Mouse (Mus musculus): Measurements from ENCODE around the gene Dgkb.

The Dgkb gene

DNA sequence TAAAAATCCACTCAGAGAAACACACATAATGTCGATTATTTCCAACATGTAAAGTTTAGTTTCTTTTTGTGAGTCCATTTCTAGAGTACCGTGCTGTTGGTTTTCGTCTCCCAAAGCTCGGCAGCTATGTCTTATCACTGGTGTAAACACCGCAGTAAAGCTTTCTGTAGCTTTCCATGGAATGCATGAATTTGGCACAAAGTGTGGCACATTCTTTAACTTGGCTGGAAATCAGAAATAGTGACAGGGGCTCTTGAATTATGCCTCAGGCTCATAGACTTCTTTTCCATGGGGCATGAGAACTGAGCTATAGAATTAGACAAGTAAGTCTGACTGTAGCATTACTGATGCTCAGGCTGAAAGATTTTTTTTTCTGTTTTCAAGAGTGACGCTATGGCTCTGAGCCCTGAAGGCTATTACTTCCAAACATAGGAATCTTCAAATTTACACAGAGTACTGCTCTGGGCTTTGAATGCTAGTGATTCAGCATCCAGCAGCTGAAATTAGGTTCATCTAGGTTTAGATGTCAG lies 179.0 kb downstream of the Dgkb start:
- DNase-seq (ENCODE audit: low read depth, low spot score), result no peak

DNA sequence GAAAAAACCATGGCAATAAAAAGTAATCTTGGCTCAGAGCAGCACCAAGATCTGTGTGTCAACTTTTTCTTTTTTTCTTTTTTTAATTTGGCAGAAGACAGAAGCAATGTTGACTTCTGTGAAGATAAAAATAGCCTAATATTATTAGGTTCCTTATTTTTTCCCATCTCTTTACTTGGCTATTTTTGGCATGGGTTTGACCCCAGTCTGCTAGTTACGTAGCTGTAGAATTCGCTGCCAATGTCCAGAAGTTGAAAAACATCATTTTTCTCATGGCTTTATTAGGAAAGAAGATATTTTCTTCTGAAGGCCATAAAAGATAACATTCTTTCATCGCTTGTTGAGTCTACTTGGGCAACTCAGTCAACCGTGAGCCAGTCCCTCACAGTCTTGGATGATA lies 200.1 kb downstream of the Dgkb start:
- DNase-seq (ENCODE audit: low read depth, low spot score), result no peak

DNA sequence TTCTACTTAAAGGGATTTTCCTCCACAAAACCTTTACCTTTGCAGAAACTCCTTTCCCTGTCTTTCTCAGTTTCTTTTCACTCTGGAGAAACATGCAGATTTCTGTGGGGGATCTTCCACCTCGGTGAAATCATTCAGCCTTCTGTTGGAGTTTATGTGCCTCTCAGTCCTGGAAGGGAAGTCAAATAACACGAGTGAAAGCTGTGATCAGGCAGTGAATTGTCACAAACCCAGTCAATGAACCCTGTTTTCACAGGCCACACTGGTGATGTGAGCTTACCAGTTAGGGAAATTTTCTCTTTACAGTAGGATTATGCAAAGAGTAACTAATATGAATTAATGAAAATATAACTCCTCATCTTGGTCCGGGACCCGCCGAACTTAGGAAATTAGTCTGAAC lies 229.7 kb downstream of the Dgkb start:
- DNase-seq (ENCODE audit: low read depth, low spot score), result peak; percentile 32

DNA sequence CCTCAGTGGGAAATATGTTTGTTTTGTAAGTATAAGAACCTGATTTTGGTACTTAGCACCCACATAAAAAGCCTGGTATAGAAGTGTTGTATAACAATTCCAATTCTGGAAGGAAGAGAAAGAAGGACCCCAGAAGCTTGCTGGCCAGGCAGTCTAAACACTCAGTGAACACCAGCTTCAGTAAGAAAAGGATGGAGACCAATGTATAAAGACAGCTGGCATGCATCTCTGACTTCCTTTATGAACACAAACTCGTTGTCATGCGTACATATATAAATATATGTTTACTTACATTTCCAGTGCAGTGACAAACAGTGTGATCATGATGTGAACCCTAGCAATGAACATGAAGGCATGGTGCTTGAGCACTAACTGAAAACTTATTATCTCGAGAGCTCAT lies 270.7 kb downstream of the Dgkb start:
- no peak for DNase-seq (ENCODE audit: low read depth, low spot score)

DNA sequence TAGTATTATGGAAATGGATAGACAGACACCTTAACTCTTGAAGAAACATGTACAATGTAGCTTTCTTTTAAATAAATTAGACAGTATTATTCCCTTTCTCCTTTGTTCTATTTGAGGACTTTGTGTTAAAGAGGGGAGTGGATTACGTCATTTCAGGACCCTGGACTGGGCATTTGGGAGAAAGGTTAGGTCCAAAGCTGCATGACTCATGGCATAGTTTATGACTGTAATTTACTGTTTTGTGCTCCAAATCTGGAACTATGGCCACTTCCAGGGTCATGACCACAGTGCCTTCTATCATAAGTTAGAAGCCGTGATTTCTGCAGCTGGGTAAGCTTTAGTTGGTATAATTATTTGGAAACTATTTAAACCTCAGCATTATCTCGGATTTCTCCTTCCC lies 294.4 kb downstream of the Dgkb start:
- DNase-seq (ENCODE audit: low read depth, low spot score), result no peak

DNA sequence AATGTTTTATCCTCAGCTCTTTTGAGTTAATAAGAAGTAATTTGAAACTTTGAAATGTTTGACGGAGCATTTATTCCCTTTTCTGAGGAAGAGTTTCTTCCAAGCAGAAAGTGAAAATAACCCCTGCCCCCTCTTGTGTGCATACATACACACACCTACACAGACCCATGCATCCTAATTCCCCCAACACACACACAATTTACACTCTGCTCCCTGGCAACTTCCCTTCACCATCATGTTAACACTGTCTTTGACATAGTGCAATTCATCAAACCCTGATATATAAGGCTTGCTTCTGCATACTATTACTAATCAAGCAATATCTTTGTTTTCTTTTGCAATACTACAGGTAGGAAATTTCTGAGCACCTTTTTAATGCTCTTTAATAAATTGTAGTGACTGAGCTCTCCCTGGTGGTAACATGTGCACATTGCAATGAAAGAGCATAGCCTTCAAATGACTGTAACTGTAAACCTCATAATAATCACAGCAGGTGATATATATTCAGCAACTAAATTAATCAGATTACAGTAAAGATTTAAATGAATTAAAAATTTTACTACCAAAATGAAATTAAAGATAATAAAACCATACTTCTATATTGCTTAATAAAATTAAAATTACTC lies 297.6 kb downstream of the Dgkb start:
- peak; percentile 20 for DNase-seq (ENCODE audit: low read depth, low spot score)

DNA sequence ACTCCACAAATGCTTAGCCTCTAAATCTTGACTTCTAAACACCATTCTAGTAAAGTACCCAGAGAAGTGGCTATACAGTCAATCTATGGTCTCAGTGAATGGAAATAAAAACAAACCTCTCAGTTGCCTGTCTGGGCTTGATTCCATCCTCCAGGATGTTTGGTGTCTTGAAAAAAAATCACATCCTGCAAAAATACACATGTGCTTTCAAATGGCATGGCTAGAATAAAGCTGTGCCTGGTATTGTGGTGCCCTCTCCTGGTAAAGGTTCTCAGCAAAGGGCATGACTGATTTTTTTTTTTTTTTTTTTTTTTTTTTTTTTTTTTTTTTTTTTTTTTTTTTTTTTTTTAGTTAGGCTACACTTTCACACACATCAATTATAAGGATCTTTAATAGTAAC lies 306.0 kb downstream of the Dgkb start:
- DNase-seq (ENCODE audit: low read depth, low spot score), result peak; percentile 22

DNA sequence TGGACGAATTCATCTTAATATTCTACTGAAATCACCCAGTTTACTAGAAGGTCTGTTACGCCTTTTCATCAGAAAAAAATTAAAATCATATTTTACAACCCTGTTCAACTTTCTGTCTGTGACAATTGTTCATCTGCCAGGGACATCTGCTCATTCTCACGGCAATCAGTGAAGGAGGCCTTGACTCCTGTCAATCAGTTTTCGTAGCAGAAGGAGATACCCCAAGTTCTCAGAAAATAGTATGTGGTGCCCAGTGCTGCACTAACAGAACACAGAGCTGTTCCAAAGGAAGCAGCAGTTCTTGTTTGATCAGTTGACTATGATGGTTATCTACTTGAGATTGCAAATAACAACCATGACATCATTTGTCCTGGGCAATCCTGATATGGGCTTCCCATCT lies 307.8 kb downstream of the Dgkb start:
- no peak for DNase-seq (ENCODE audit: low read depth, low spot score)

DNA sequence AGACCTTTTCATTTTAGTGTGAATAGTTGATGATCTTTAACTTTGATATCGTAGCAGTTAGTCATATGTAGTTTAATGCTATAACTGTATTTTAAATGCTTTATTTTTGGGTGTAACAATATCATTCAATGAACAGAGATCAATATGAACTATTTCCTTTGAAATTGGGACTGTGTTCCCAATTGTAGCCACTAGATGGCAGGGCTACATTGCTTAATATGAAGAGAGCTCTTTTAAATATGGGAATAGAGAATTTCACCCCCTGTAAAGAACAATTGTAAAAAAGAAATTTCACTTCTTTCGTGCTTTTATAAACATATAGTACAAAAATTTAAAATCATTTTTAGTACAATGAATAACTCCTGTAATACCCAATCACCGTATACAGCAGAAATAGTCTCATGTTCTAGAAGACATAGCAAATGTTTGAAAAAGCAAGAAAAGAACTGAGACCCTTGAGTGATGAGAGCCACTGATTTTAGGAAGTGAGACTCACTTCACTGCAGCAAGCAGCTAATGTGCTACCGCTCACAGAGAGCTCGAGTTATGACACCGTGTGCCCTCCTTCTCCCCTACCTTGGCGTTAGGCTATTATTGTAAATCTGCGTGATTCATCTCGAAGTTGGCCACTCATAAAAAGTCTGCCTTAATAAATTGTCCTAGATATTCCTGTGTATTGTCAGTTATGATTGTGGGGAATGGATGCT lies 312.8 kb downstream of the Dgkb start:
- DNase-seq (ENCODE audit: low read depth, low spot score), result no peak

DNA sequence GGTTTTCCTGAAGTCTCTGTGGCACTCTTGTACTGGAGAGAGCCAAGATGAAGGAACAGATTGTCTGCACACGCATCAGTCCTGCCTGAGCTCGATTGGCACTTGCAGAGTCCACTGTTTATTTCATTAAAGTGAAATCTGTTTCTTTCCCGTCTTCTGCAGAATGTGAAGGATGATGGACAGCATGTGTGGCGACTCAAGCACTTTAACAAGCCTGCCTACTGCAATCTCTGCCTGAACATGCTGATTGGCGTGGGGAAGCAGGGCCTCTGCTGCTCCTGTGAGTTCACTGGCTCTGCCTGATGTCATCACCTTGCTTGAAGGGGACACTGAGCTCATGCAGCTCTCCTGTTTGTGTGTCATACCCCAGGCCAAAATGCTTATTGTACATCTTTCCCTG lies 318.9 kb downstream of the Dgkb start:
- DNase-seq (ENCODE audit: low read depth, low spot score), result no peak

DNA sequence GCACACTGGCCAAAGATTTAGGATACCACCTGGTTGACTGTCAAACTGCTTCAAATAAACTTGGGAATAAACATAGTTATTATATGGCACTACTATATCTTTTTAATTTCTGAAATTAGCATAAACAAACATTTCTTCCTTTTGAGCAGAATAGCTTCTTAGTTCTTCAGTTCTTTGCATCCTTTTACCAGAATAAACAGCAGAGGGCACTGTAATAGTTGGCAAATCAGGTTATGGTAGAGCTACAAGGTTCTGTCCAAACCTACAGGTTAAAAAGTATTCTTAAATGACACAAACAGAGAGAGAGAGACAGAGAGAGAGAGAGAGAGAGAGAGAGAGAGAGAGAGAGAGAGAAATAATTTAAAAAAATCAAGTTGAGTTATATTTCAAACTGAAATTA lies 322.5 kb downstream of the Dgkb start:
- peak; percentile 18 for DNase-seq (ENCODE audit: low read depth, low spot score)

DNA sequence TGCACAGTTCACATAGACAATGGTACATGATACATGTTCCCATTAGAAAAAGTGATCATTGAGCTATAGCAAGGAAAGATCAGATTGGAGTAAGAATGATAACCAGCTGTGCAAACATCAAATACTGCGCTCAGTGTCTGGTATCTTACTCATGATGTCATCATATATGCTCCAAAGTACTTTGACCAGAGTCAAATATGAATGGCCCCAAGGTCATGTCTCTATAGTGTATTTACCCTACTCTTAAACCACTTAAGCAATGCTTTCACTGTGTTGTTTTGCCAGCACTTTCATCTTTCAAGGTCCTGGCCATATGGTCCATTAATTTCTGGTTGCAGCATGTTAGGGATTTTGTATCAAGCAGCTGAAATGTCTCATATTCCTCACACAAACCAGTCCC lies 415.1 kb downstream of the Dgkb start:
- DNase-seq (ENCODE audit: low read depth, low spot score), result no peak

DNA sequence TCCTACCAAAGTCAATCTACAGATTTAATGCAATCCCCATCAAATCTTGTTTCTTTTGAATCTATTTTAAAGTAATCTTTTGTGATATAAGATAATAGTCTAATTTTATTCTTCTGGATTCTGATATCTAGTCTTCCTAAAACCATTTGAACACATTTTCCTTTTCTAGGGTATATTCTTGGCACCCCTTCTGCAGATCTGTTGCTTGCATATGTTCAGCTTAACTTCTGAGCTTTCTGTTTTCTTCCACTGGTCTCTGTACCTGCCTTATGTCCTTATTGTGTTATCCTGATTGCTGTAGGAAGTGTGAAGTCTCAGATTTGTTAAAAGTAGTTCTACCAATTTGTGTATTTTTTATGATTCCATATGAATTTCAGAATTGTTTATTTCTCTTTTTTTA lies 451.3 kb downstream of the Dgkb start:
- no peak for DNase-seq (ENCODE audit: low read depth, low spot score)

DNA sequence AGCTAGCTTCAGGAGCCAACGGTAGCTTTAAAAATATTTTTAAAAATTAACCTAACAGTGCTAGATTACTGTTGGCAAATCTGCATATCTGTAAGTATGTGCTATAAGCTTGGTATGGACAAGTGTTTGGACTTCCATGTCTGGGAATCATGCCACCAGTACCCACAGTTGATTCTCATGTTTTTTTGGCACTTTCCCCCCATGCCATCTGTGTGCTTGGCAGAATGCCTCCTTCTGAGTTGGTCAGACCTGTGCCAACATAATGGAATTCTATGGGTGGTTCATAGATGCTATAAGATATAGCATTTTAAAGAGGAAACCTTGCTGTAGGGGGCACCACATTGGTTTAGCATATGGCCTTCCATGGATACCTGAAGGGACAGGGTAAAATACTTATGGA lies 484.0 kb downstream of the Dgkb start:
- DNase-seq (ENCODE audit: low read depth, low spot score), result no peak

DNA sequence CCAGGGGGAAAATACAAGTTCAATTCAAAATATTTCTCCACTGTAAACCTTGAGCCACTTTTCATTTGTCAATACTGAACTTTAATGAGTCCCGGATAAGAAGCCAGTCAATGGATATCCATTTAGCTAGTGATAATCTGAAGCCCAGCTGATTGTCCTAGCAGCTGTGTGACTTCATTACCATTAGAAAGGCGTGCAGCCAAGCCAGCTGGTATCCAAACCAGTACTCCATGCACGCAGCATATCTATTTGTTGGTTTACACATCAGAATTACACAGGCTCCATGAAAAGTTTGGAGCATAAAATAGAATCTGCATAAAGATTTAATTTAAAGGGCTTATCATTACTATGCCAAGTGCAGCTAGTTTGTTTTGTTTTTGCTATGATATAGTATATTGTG lies 486.3 kb downstream of the Dgkb start:
- no peak for DNase-seq (ENCODE audit: low read depth, low spot score)

DNA sequence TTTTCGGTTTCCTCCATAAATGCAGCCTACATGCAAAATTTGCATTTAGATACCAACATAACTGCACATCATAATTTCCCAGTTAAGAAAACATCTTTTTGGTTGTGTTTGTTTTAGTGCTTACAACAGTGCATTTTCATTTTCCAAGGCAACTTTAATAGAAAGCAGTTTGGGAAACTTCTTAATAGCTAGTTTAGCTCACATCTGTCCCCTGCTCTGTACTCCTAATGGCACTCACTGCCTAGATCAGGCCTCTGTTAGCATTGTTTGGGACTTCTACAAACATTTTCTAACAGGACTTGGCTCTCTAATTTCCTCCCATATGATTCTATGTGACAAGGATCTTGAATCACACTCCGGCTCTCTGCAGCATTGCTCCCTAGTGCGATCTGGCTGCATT lies 486.7 kb downstream of the Dgkb start:
- no peak for DNase-seq (ENCODE audit: low read depth, low spot score)

DNA sequence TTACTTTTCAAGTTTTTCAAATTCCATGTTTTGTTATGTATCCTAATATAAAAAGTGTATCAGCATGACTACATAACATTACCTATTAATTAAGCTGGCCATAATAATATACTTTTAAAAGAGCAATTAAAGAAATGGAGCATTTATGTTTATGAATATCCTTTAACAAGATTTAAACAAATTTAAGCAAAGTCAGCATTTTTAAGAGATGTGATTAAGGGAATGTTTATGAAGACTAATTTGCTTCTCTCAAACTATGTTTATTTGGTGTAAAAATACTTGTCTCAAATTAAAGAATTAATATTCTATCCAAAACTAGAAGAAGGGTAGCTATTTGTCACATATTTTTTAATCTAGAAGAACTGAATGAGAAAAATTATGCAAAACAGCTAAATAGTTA lies 492.4 kb downstream of the Dgkb start:
- DNase-seq (ENCODE audit: low read depth, low spot score), result no peak

DNA sequence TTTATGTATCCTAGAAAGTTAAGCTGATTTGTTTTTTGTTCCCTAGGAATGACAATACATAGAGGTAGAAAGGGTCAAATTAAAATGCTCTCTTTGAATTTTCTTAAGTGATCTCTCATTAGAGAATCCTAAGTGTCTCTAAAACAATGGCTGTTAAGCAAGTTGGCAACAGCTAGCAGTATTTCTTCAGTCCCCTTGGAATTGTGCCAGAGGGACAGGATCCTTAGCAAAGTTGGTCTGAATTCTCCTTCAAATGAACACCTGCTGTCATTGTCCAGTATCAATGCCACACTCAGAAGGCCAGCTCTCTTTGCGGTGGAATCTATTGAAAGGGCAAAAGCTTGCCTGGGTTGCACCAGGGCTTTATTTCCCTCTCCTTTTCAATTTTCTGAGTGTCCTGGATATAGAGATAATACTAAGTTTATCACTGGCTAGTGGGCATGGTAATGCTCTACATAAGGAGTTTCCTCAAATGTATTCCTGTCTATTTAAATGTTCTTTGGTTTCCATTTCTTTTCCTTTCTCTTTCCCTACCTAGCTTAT lies 510.3 kb downstream of the Dgkb start:
- DNase-seq (ENCODE audit: low read depth, low spot score), result no peak

DNA sequence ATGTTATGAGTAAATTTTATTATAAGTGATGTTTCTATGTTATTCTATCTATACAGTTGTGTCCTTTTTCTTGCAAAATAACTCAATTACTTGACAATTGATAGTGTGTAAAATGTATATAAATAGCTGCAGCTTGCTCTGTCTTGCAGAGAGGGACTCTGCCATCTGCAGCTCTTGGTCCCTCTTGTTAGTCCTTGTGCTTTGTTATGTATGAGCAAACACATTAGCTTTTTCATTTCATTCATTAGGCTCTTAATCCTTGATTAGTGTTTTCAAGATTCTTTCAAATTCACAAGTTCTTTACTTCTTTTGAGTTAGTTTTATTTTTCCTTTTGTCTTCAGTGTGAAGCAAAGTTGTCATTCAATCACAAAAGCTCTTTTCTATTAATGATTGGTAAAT lies 511.3 kb downstream of the Dgkb start:
- DNase-seq (ENCODE audit: low read depth, low spot score), result no peak

DNA sequence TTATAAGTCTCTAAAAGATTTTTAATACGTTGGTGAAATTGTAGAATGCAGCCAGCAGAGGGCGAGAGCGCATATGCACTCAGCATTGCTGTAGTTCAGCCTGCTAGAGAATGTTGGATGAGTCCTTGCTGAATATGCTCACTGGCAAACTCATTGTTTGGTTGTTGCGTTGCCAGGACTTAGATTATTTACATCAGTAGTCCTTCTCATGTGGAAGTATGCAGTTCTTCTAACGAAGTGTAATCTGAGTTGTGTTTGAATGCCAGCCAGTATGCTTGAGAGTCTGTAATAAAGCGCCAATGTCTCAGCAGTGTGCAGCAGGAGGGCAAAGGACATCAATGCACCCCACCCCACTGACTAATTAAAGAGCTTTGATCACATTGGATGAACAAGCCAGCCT lies 525.1 kb downstream of the Dgkb start:
- peak; percentile 66 for DNase-seq (ENCODE audit: low read depth, low spot score)

DNA sequence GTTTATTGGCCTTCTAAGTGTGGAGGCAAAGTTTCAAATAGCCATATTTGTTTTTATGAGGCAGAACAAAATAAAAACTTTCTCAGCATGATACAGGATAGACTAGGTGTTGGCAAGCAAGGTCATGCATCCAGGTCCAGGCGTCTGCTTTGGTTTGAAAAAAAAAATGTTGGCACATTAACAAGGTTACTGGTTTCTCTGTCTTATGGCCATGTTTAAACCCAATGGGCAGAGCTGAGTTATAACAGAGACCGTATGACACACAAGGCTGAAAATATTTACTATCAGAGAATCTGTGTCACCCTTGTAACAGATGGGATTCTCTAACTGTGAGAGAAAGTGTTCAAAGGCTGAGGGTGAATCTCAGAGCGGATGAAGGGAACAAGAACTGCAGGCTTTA lies 535.0 kb downstream of the Dgkb start:
- no peak for DNase-seq (ENCODE audit: low read depth, low spot score)

DNA sequence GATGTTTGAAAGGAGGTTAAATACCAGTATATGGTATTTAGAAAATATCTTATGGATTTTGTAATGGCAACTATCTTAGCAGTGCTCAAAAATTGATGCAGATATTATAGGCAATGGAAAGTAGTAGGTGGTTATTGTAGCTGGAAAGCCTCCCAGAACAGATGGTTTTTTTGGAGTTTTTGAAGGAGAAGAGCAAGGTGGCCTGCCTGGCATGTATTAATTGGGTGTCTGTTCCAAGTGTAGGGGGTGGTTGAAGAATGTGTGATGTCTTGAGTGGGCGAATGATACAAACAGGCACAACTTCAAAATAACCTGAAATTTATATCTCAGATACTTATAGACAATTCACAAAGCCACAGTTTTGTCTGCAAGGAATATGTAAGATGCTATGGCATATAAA lies 538.9 kb downstream of the Dgkb start:
- no peak for DNase-seq (ENCODE audit: low read depth, low spot score)

DNA sequence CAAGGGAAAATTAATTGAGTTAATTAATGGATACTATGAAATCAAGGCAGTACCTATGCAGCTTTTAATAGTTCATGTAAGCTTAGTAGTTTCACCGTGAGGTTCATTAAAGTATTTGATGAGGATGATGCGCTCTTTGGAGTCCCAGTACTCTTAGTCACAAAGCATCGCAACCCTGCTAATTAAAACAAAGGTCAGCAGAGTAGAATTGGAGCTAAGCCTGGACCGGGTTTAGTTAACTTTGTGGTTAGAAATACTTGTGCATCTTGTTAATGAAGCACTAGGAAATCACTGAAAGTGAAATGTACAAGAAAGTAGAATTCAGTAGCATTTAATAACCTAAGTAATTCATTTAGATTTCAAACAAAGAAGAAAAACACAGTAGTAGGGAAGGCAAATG lies 544.0 kb downstream of the Dgkb start:
- DNase-seq (ENCODE audit: low read depth, low spot score), result no peak
